Mouse (Mus musculus) E14TG2a.4 (cell line): ENCODE measurements around the gene Rpp38.

Source experiments
- CTCF ChIP-seq: conservative IDR thresholded peaks from 2 replicates; pipeline ENCODE4 v1.5.1; 2014; ENCODE audit warnings: low read length
- NANOG ChIP-seq: IDR thresholded peaks from 2 replicates; pipeline ENCODE4 v1.6.1; 2014; ENCODE audit warnings: borderline replicate concordance, low read length, mixed read lengths

DNA sequence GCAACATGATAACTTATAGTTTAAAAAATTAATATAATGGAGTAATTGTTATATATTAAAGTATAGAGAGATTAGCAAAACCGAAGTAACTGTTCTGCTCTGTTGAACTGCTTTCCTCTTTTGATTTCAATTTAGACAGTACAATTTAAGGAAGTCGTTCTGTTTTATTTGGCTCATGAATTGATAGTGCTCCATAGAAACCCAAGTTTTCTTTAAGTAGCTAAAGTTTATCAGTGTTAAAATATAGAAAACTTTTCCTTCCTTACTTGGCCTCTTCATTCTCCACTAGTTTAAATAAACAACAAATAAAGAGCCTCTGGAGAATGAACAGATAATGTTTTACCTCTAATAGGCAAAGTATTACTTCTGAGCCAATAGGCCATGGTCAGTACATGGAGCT lies 46.2 kb downstream of the Rpp38 start:
- TF ChIP-seq CTCF = no peak
- TF ChIP-seq NANOG = no peak
